Mouse (Mus musculus) liver, postnatal 0 days (tissue): ENCODE measurements around the gene Cybrd1.

Experiments used
- CTCF ChIP-seq: sonication (generic); IDR thresholded peaks from 2 replicates; pipeline ENCODE4 v1.5.1; 2016; ENCODE audit warnings: antibody characterized with exemption, low read depth
- EP300 ChIP-seq: IDR thresholded peaks from 2 replicates; pipeline ENCODE4 v1.6.1; 2016; ENCODE audit warnings: antibody characterized with exemption, low read depth, mild to moderate bottlenecking

DNA sequence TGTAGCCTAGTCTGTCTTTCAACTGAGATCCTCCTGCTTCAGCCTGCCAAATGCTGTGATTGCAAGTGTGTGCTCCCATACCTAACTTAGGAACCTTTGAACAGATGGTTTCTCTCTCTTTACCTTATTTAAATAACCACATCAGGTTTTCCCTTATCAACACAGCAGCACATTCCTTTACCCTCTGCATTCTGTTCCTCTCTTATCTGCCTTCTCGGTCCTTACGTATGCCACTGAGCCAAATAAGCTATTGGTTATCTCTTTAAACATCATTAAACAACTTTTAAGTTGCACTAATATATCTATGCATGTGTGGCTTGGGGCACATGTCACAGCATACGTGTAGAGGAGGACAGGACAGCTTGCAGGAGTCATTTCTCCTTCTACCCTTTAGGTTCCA is 43.9 kb upstream of the Cybrd1 start:
- TF ChIP-seq CTCF (no peak), EP300 (peak; percentile 79)
